Mouse (Mus musculus): ENCODE measurements around the gene Tmem144.
"Not testable (repeated sequence)": the region's sequence is repeated elsewhere in the genome, so short reads cannot be mapped to it uniquely, and the experiment has no call there.

Gene Tmem144

GRCm38 (mm10) chr3:79809180-79809567, 43.4 kb downstream of the Tmem144 start:
- DNase-seq (ENCODE audit: low read depth): peak; percentile 82

DNA sequence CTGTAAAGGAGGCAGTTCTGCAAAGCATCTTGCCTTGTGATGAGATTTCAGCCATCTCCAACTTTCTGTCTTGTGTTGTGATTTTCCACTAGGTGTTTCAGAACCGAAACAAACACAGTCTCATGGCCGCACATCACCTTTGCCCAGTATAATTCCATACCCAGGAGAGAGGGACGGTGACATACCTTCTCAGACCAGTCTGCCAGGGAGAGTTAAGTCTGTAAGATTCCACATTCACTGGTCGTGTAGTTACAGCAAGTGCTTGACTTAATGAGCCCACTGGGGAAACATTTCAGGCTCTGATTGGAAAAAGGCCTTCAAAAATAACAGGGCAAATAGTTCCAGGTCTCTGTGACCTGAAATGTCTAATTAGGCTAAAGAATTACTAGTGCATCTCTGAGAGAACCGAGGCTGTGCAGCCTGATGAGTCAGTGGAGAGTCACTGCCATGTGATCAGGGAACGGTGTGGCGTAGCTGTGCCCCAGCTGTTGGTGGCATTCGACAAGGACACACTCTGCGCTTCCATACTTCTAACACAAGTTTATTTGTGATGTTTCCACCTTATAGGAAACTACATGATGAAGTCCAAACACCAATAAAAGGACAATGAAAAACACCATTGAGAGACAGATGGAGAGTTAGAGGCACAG, 43.9 kb downstream of the Tmem144 start:
- DNase-seq (ENCODE audit: low read depth): no peak

GRCm38 (mm10) chr3:79800761-79801160, 51.8 kb downstream of the Tmem144 start:
- not testable (repeated sequence) for DNase-seq (ENCODE audit: low read depth)

- no peak for DNase-seq (ENCODE audit: low read depth)
These were observed 60.3 kb downstream of the Tmem144 start for GRCm38 (mm10) chr3:79792307-79792706.

GRCm38 (mm10) chr3:79790324-79790723, 62.2 kb downstream of the Tmem144 start:
- DNase-seq (ENCODE audit: low read depth): no peak

GRCm38 (mm10) chr3:79789554-79789953, 63.0 kb downstream of the Tmem144 start:
- DNase-seq (ENCODE audit: low read depth): no peak

- DNase-seq (ENCODE audit: low read depth): no peak
These were observed 63.6 kb downstream of the Tmem144 start for GRCm38 (mm10) chr3:79788959-79789358.

DNA sequence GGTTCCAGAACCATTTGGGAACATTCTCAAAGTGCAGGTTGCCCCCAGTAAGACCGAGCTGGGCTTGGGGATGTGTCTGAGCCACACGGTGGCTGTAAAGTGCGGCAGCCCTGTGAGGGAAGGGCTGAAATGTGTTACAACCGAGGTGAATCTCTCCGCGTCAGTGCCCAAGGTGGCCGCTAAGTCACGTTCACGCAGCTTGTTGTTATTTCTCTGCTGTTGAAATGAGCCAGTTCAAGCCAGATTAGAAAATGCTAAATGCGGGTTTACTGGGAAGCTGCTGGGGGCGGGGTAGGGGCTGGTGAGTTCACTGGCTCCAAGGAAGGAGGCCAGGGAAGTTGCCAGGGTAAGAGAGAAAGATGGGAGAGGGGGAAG, 68.2 kb downstream of the Tmem144 start:
- no peak for DNase-seq (ENCODE audit: low read depth)

DNA sequence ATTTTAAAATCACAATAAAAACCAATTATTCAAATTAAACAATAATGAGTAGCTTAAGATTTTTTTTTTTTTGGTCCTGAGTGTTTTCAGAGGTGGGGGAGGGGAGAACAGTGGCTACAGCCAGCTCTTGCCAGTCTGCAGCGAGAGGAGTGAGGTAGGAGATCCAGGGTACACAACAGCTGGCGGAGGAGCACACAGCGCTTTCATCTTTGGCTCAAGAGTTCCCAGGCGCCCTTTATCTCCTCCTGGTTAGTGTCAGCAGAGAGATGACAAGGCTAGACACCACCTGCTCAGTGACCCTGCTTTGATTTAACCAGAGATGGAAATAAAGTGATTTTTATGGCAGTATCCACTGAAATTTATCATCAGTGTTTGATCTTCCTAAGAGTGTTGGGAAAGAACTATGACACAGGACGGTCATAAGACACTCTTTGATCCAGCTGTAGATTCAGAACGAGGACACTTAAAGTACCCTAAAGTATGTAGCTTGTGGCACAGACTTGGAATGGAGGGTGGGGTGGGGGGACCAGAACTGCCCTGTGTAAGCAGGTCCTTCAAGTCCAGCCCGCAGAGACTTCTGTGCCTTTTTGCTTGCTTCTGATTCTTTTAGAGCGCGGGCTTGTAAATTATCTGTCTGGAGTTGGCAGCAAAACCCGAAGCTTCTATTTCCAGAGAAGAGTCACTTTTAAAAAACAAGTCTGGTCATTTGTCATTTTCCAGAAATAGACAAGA, 68.8 kb downstream of the Tmem144 start:
- no peak for DNase-seq (ENCODE audit: low read depth)

- no peak for DNase-seq (ENCODE audit: low read depth)
These were observed 79.9 kb downstream of the Tmem144 start for GRCm38 (mm10) chr3:79772701-79773100.
